Mouse (Mus musculus) kidney, embryonic 14.5 days (tissue): Measurements from ENCODE around the gene Tyrobp. TPM values are rescaled to one million over a fixed set of nuclear protein-coding genes. Genes with fewer than 3 reads are reported as not detected.

Source experiments
- ATAC-seq: fragments of 200-750 bp; cut with Nextera tagmentation; 2 replicates; pipeline ENCODE4 v1.8.0; 2017; ENCODE audit warnings: moderate number of reproducible peaks, mild to moderate bottlenecking, moderate TSS enrichment, moderate library complexity; ENCODE audit not compliant: low FRiP score, low TSS enrichment
- H3K27ac ChIP-seq: fragments of 300-500 bp; sonication (generic); 2 replicates; pipeline ENCODE4 v1.5.1; 2014; ENCODE audit warnings: low read depth, mild to moderate bottlenecking, low read length, moderate library complexity, mixed read lengths
- H3K27me3 ChIP-seq: fragments of 300-500 bp; sonication (generic); 2 replicates; pipeline ENCODE4 v1.6.1; 2014; ENCODE audit warnings: mild to moderate bottlenecking, low read length; ENCODE audit not compliant: control insufficient read depth, insufficient read depth
- H3K36me3 ChIP-seq: fragments of 300-500 bp; sonication (generic); 2 replicates; pipeline ENCODE4 v1.6.1; 2014; ENCODE audit warnings: low read length, mixed read lengths; ENCODE audit not compliant: control insufficient read depth, insufficient read depth
- H3K4me1 ChIP-seq: fragments of 300-500 bp; sonication (generic); 2 replicates; pipeline ENCODE4 v1.6.1; 2014; ENCODE audit warnings: low read length, mixed read lengths; ENCODE audit not compliant: control insufficient read depth, insufficient read depth
- H3K4me2 ChIP-seq: fragments of 300-500 bp; sonication (generic); replicated peaks from 2 replicates; pipeline ENCODE4 v1.6.1; 2014; ENCODE audit warnings: low read depth, mild to moderate bottlenecking, low read length
- H3K4me3 ChIP-seq: fragments of 300-500 bp; sonication (generic); 2 replicates; pipeline ENCODE4 v1.5.1; 2014; ENCODE audit warnings: mild to moderate bottlenecking, low read length
- H3K9ac ChIP-seq: fragments of 300-500 bp; sonication (generic); 2 replicates; pipeline ENCODE4 v1.6.1; 2014; ENCODE audit warnings: low read depth, mild to moderate bottlenecking, low read length, moderate library complexity
- H3K9me3 ChIP-seq: fragments of 300-500 bp; sonication (generic); 2 replicates; pipeline ENCODE4 v1.6.1; 2016; ENCODE audit warnings: low read length; ENCODE audit not compliant: control insufficient read depth
- WGBS: fragments of 180-500 bp; shearing (Covaris S2); extraction: QIAGEN DNeasy Blood & Tissue Kit; methylation state at CpG from one replicate; pipeline ENCODE4 v1.1.7; 2014; 5-methylcytosine and 5-hydroxymethylcytosine counted together
- polyA plus RNA-seq: library from polyadenylated mRNA; unstranded; fragments of >200 nt; fragmentation: Nextera tagmentation; extraction: Ambion mirVana; gene quantifications from 2 replicates; pipeline ENCODE4 v1.2.1, GENCODE M21; 2014

The Tyrobp gene
- polyA plus RNA-seq, 1 experiment from 2014 or later = 23.8 TPM

DNA sequence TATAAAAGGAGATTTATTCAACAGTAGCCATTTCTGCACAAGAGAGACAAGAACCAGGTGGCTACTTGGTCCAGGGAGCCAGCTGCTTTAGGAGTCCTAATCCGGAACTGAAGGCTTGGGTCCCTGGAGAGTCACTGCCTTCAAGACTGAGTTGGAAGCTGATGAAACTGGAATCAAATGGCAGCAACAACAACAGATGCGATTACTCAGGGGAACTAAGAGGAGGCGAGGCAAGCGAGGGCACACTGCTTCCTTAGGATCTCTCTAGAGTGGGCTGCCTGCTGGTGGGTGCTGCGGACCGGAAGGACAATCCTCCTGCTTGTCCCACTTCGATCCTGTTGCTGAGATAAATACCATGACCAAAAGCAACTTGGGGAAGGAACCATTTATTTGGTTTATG, 13.9 kb upstream of the Tyrobp start:
- no peaks in the 10 kb centered on the region for H3K4me1 ChIP-seq
- H3K9ac ChIP-seq = no peak overlapping the region
- no peaks in the 10 kb centered on the region for H3K36me3 ChIP-seq
- H3K27ac ChIP-seq = no peak overlapping the region
- H3K9me3 ChIP-seq = no peaks in the 10 kb centered on the region
- H3K27me3 ChIP-seq = no peaks in the 10 kb centered on the region
- no peak overlapping the region for H3K4me3 ChIP-seq
- ATAC-seq = no peak
- no peak overlapping the region for H3K4me2 ChIP-seq
- 28% methylated on average over 7 of the region's 7 CpGs for WGBS

DNA sequence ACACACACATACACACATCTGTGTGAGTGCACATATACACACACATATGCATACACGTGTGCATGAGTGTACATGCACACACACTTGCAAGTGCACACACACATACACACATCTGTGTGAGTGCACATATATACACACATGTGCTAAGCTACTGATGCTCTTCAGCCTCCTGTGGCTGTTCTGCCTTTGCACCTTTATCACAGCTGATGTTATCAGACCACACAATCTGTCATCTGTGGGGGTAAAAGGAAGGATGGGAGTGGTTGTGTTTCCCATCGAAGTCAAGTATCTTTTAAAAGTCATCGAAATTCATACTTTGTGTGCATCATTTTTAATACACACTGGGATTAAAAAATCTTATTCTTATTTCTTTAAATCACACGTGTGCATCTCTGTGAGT, 11.2 kb upstream of the Tyrobp start:
- Histone ChIP-seq H3K4me1 (no peaks in the 10 kb centered on the region), H3K9me3 (no peaks in the 10 kb centered on the region), H3K4me3 (no peak overlapping the region), H3K27ac (no peak overlapping the region), H3K36me3 (no peaks in the 10 kb centered on the region), H3K9ac (no peak overlapping the region), H3K4me2 (no peak overlapping the region), H3K27me3 (no peaks in the 10 kb centered on the region)
- ATAC-seq = no peak
- WGBS = 69% methylated on average over 4 of the region's 4 CpGs

DNA sequence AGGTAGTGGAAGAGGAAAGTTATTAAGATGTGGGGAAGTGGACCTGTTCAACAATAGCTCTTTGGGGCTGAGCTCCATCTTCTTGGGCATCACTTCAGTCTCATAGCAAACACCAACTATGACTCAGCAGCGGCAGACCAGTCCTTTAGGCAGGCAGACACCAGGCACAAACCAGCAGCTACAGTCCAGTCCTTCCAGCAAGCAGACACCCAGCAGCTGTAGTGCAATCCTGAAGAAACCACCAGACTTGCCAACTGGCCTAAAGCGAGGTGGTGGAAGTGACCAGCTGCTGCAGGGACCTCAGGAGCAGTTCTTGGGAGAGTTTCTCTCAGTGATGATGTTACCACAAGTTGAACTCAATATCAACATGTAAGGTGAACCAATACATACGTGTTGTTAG, 4.9 kb upstream of the Tyrobp start:
- Histone ChIP-seq H3K36me3 (no peaks in the 10 kb centered on the region), H3K27ac (no peak overlapping the region), H3K4me1 (no peaks in the 10 kb centered on the region), H3K9ac (no peak overlapping the region), H3K4me3 (no peak overlapping the region), H3K27me3 (no peaks in the 10 kb centered on the region), H3K9me3 (no peaks in the 10 kb centered on the region), H3K4me2 (no peak overlapping the region)
- no peak for ATAC-seq
- WGBS = 88% methylated on average over 3 of the region's 3 CpGs

DNA sequence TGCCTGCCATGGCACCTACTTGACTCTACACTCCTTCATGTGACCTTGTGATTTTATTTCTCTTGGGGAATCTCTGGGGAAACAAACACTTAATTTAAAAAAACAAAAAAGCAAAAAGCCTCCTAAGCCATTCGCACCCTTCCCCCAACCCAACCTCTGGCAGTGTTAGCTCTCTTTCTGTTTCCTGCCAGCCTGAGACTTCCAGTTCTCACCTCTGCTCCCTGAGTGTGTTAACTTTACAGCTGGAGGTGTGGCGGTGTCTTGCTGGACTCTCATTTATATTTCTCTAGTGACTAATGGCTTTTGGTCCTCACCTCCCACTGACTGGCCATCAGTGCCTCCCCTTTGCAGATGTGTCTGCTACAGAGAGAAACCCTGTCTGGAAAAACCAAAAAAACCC, 3.8 kb upstream of the Tyrobp start:
- ATAC-seq = no peak
- no peak overlapping the region for H3K27ac ChIP-seq
- H3K4me3 ChIP-seq = no peak overlapping the region
- WGBS = 15% methylated on average over 2 of the region's 2 CpGs
- no peaks in the 10 kb centered on the region for H3K4me1 ChIP-seq
- H3K36me3 ChIP-seq = no peaks in the 10 kb centered on the region
- H3K9me3 ChIP-seq = no peaks in the 10 kb centered on the region
- H3K4me2 ChIP-seq = no peak overlapping the region
- H3K9ac ChIP-seq = no peak overlapping the region
- H3K27me3 ChIP-seq = no peaks in the 10 kb centered on the region

DNA sequence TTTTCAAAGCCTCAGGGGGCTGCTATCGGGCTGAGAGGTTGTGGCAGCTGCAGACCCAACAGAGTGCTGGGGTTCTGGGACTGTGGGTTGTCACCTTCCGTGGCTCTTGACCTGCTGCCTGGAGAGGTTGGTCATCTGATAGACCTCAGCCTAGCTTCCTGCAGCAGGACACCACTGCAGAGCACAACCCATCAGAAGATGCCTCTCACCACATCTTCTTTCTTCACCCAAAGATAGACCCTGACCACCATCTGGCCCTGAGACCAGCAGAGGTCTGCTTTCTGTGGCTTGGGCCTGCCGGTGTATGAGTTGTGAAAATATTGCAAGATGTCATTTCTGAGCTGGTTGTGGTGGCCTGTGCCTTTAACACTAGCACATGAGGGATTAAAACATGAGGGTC, 2.5 kb upstream of the Tyrobp start:
- Histone ChIP-seq H3K27ac (no peak overlapping the region), H3K4me3 (no peak overlapping the region), H3K9me3 (no peaks in the 10 kb centered on the region), H3K4me1 (no peaks in the 10 kb centered on the region), H3K9ac (no peak overlapping the region), H3K4me2 (no peak overlapping the region), H3K36me3 (no peaks in the 10 kb centered on the region), H3K27me3 (no peaks in the 10 kb centered on the region)
- 76% methylated on average over 3 of the region's 3 CpGs for WGBS
- ATAC-seq = no peak

DNA sequence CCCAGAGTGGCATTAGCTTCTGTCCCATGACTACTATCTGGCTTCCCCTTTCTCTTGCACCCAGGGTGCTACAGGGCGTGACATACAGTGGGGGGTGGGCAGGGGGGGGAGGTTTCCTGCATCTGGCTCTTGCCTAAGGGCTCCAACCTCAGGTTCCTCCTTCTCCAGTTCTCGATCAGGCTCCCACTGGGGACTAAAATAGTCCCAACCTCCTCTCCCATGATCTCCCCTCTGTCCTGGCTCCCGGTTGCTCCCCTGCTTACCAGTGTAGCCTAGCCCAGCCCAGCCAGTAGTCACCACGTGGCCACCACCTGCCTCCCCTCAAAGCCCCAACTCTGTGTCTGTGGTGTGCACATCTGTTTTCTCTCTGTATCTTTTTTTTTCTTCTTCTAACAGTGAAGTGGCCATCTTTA, 819 bp upstream of the Tyrobp start:
- no peaks in the 10 kb centered on the region for H3K9me3 ChIP-seq
- no peak overlapping the region for H3K9ac ChIP-seq
- no peak overlapping the region for H3K4me3 ChIP-seq
- no peaks in the 10 kb centered on the region for H3K36me3 ChIP-seq
- no peak overlapping the region for H3K4me2 ChIP-seq
- no peak for ATAC-seq
- 60% methylated on average over 4 of the region's 4 CpGs for WGBS
- H3K27me3 ChIP-seq = no peaks in the 10 kb centered on the region
- no peak overlapping the region for H3K27ac ChIP-seq
- no peaks in the 10 kb centered on the region for H3K4me1 ChIP-seq

DNA sequence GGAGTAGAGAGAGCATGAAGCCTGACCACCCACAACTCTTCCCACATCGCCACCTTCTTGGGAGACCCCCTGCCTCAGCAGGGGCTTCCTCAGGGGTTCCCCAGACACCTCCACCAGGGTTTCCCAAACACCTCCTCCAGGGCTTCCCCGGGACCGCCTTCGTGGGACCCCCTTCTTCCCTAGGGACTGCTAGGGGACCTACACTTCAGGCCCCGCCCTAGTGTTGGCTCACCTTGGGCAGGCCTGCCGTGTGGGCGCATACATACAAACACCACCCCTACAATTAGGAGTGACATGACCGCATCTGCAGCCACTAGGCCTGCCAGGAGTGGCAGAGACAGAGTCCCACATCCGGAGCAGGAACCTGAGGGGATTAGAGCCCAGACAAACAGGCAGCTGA, 4.3 kb downstream of the Tyrobp start:
- Histone ChIP-seq H3K4me3 (no peak overlapping the region), H3K36me3 (no peaks in the 10 kb centered on the region), H3K27ac (no peak overlapping the region), H3K4me1 (no peaks in the 10 kb centered on the region), H3K9ac (no peak overlapping the region), H3K9me3 (no peaks in the 10 kb centered on the region), H3K4me2 (no peak overlapping the region), H3K27me3 (no peaks in the 10 kb centered on the region)
- WGBS = 78% methylated on average over 9 of the region's 9 CpGs
- no peak for ATAC-seq

DNA sequence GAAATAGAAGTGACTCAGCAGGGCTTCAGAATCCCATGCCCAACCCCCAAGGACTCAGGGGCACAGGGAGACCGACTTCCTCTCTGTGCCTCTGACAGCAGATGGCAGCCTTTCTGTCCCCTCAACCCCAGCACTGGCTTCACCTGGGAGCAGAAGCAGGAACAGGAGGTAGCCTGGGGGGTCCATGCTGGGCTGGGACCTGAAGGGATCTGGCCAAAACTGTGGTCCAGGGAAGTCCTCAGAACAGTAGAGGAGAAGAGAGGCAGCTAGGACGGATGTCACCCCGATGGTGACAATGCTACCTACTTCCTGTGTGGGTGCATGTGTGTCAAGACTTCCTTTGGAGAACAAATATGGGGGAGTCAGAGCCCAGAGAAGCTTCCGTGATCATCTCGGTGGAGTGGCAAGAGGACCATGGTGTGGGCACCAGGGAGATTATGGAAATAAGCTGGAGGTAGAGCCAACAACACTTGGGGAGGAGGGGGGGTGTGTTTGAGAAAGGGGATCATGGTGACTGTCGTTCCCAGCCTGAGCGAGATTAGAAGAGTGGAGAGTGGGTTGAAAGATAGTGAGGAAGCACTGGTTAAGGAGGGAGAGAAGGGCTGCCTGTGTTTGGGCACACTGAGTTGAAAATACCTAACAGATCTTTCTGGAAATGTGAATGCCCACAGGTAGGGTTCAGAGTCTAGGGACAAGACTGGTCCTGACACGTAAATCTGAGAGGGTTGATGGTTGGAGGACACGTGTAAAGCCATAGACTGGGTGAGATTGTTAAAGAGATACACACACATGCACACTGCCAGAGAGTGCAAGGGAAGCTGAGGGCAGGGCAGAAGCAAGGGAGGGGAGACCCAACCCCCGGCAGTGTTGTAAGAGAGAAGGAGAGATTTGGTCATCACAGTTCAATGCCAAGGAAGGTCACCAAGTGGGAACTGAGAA, 6.3 kb downstream of the Tyrobp start, which contains the start of gene Hcst:
Hcst (minus strand) TSS at position 294 of the 939 bp plus-strand sequence.
- no peaks in the 10 kb centered on the region for H3K27me3 ChIP-seq

DNA sequence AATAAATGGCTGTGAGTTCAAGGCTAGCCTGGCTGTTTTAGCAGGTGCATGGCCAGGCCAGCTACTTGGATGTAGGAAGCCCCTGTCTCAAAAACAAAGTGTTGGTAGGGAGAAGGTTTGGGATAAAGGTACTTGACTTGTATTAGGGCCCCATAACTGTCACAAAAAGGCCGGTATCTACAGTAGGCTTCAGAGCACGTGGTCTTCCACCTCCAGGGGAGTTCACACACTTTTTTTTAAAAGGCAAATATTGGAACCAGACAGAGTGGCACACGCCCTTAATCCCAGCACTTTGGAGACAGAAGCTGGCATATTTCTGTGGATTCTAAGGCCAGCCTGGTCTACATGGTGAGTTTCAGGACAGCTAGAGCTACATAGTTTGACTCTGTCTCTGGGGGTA, 7.1 kb downstream of the Tyrobp start:
- no peaks in the 10 kb centered on the region; the same call in 1 of the 2 replicates for H3K4me1 ChIP-seq
- no peaks in the 10 kb centered on the region for H3K27me3 ChIP-seq
- H3K9ac ChIP-seq = no peak overlapping the region
- H3K27ac ChIP-seq = no peak overlapping the region
- H3K4me3 ChIP-seq = no peak overlapping the region
- no peaks in the 10 kb centered on the region for H3K9me3 ChIP-seq
- no peaks in the 10 kb centered on the region for H3K36me3 ChIP-seq
- WGBS = 91% methylated on average over 3 of the region's 3 CpGs
- no peak for ATAC-seq
- no peak overlapping the region for H3K4me2 ChIP-seq

More for the DNA sequence above, 6.3 kb downstream of the Tyrobp start, which contains the start of gene Hcst:
- Histone ChIP-seq H3K9me3 (no peaks in the 10 kb centered on the region), H3K36me3 (no peaks in the 10 kb centered on the region), H3K4me1 (no peaks in the 10 kb centered on the region; the same call in 1 of the 2 replicates), H3K9ac (no peak within 1 kb of the TSS), H3K4me2 (no peak within 1 kb of the TSS), H3K27ac (no peak within 1 kb of the TSS), H3K4me3 (no peak within 1 kb of the TSS)
- WGBS = 66% methylated on average over 10 of the region's 10 CpGs
- no peak for ATAC-seq
